Mouse (Mus musculus) E14TG2a.4 (cell line): Measurements from ENCODE around the gene Selenof.

ENCODE experiments used
- CTCF ChIP-seq: conservative IDR thresholded peaks from 2 replicates; pipeline ENCODE4 v1.5.1; 2014; ENCODE audit warnings: low read length
- NANOG ChIP-seq: IDR thresholded peaks from 2 replicates; pipeline ENCODE4 v1.6.1; 2014; ENCODE audit warnings: borderline replicate concordance, low read length, mixed read lengths
- POU5F1 ChIP-seq: IDR thresholded peaks from 2 replicates; pipeline ENCODE4 v1.6.1; 2014; ENCODE audit warnings: low read length, borderline replicate concordance

GRCm38 (mm10) chr3:144554503-144554902, 15.6 kb upstream of the Selenof start:
- TF ChIP-seq CTCF = no peak
- no peak for TF ChIP-seq POU5F1
- no peak for TF ChIP-seq NANOG
